Mouse (Mus musculus) heart, embryonic 16.5 days (tissue): ENCODE results near the gene Eif4g2. TPM values are rescaled to one million over a fixed set of nuclear protein-coding genes. Genes with fewer than 3 reads are reported as not detected.
A peak's percentile ranks its signal among the peaks of the same experiment; 100 is the strongest.

Experiments
- ATAC-seq: fragments of 200-750 bp; cut with Nextera tagmentation; replicated peaks from 2 replicates; pipeline ENCODE4 v1.8.0; 2017; ENCODE audit warnings: moderate number of reproducible peaks; ENCODE audit not compliant: insufficient read depth, low FRiP score; ENCODE audit errors: extremely low read depth
- H3K27ac ChIP-seq: fragments of 300-500 bp; sonication (generic); 2 replicates; pipeline ENCODE4 v1.5.1; 2014; ENCODE audit warnings: mild to moderate bottlenecking, low read length, control low read depth, moderate library complexity
- H3K27me3 ChIP-seq: fragments of 300-500 bp; sonication (generic); 2 replicates; pipeline ENCODE4 v1.6.1; 2014; ENCODE audit warnings: low read length, mixed read lengths; ENCODE audit not compliant: control insufficient read depth, insufficient read depth
- H3K36me3 ChIP-seq: fragments of 300-500 bp; sonication (generic); 2 replicates; pipeline ENCODE4 v1.6.1; 2014; ENCODE audit not compliant: control insufficient read depth, insufficient read depth
- H3K4me1 ChIP-seq: fragments of 300-500 bp; sonication (generic); 2 replicates; pipeline ENCODE4 v1.6.1; 2014; ENCODE audit warnings: low read length, mixed read lengths; ENCODE audit not compliant: control insufficient read depth, insufficient read depth
- H3K4me2 ChIP-seq: fragments of 300-500 bp; sonication (generic); 2 replicates; pipeline ENCODE4 v1.6.1; 2014; ENCODE audit warnings: low read depth, mild to moderate bottlenecking, control low read depth, low read length
- H3K4me3 ChIP-seq: fragments of 300-500 bp; sonication (generic); 2 replicates; pipeline ENCODE4 v1.5.1; 2014; ENCODE audit warnings: mild to moderate bottlenecking, control low read depth, low read length
- H3K9ac ChIP-seq: fragments of 300-500 bp; sonication (generic); 2 replicates; pipeline ENCODE4 v1.6.1; 2014; ENCODE audit warnings: low read length, control low read depth
- H3K9me3 ChIP-seq: fragments of 300-500 bp; sonication (generic); replicated peaks from 2 replicates; pipeline ENCODE4 v1.6.1; 2016; ENCODE audit warnings: low read length; ENCODE audit not compliant: control insufficient read depth
- WGBS: fragments of 180-500 bp; shearing (Covaris S2); extraction: QIAGEN DNeasy Blood & Tissue Kit; methylation state at CpG from one replicate; pipeline ENCODE4 v1.1.7; 2014; 5-methylcytosine and 5-hydroxymethylcytosine counted together
- polyA plus RNA-seq: library from polyadenylated mRNA; unstranded; fragments of >200 nt; fragmentation: Nextera tagmentation; extraction: Ambion mirVana; gene quantifications from 2 replicates; pipeline ENCODE4 v1.2.1, GENCODE M21; 2015

Gene Eif4g2
- polyA plus RNA-seq, 1 experiment from 2014 or later, result 627 TPM

DNA sequence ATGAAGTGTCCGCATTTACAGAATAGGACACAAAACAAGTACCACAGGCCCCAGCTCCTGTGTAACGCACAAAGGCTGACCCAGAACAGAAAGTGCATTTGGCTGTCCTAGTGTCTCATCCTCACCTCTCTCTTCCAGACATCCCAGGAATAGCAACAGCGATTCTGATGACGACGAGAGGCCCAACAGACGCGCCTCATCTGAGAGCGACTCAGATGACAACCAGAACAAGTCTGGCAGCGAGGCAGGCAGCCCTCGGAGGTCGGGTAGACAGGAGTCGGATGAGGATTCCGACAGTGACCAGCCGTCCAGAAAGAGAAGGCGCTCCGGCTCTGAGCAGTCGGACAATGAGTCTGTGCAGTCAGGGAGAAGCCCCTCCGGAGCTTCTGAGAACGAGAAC lies 27.6 kb downstream of the Eif4g2 start:
- H3K27me3 ChIP-seq, result no peaks in the 10 kb centered on the region
- H3K4me3 ChIP-seq, result no peak overlapping the region
- peaks cover 45% of the 10 kb centered on the region for H3K36me3 ChIP-seq
- no peak overlapping the region for H3K9ac ChIP-seq
- ATAC-seq, result peak; percentile 79; the same call in 1 of the 2 replicates
- H3K4me1 ChIP-seq, result peaks cover 19% of the 10 kb centered on the region
- WGBS, result 45% methylated on average over 19 of the region's 19 CpGs
- peak overlapping the region; percentile 68 for H3K27ac ChIP-seq
- no peaks in the 10 kb centered on the region for H3K9me3 ChIP-seq
- H3K4me2 ChIP-seq, result peak overlapping the region; percentile 29

- H3K9me3 ChIP-seq, result no peaks in the 10 kb centered on the region
- peaks cover 50% of the 10 kb centered on the region for H3K36me3 ChIP-seq
- ATAC-seq, result 0 out of 2 replicates have a peak, but pooled peaks have one; percentile 69
These were observed 33.0 kb downstream of the Eif4g2 start for GRCm38 (mm10) chr7:111049652-111050421.

DNA sequence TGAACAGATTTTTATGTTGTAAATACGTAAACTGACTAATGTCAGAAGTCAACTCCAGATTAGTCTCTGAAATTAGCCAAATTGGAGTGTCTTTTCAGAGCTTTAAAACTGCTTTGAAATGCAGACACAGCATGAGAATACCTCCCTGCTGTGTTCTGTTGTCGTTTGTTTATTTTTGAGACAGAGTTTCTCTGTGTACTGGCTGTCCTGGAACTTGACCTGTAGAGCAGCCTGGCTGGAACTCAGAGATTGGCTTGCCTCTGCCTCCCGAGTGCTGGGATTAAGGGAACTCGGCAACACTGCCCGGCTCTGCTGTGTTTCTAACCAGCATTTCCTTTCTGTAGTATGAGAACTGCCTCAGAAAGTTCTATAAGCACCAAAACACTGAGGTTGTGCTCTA lies 33.9 kb downstream of the Eif4g2 start:
- Histone ChIP-seq H3K4me3 (no peak overlapping the region), H3K9me3 (no peaks in the 10 kb centered on the region), H3K4me1 (no peaks in the 10 kb centered on the region), H3K27ac (no peak overlapping the region), H3K4me2 (no peak overlapping the region), H3K9ac (no peak overlapping the region), H3K27me3 (no peaks in the 10 kb centered on the region), H3K36me3 (peaks cover 51% of the 10 kb centered on the region)
- WGBS, result 85% methylated on average over 5 of the region's 5 CpGs
- no peak for ATAC-seq

More at GRCm38 (mm10) chr7:111049652-111050421, 33.0 kb downstream of the Eif4g2 start:
- Histone ChIP-seq H3K4me1 (peaks cover 7% of the 10 kb centered on the region), H3K9ac (no peak overlapping the region), H3K4me2 (no peak overlapping the region), H3K27ac (no peak overlapping the region), H3K4me3 (no peak overlapping the region), H3K27me3 (no peaks in the 10 kb centered on the region)
- WGBS, result 47% methylated on average over 6 of the region's 6 CpGs

DNA sequence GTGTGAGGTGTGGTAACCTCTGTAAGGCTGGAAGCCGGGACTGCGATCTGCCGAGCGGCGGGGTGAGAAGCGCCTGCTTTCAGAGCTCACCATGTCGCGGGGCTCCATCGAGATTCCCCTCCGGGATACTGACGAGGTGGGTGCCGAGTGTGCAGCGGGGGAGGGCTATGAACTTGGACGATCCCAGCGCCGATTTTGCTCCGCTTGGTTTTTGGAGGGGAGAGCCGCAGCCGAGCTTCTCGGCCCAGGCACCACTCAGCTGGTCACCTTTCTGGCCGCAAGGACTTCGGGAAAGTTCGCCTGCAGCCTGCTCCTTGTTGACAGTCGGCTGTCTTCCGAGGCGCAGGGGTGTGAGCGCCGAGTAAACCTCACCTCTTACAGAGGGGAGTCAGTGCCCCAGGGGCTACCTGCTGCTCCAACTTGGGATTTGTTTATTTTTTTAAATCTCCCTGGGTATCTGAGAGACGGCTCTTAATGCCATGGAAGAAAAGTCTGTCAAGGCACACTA lies 53.7 kb downstream of the Eif4g2 start:
- Histone ChIP-seq H3K27me3 (no peaks in the 10 kb centered on the region), H3K9ac (peak overlapping the region; percentile 90), H3K4me3 (peak overlapping the region; percentile 96), H3K4me1 (peaks cover 7% of the 10 kb centered on the region), H3K36me3 (peaks cover 6% of the 10 kb centered on the region), H3K9me3 (no peaks in the 10 kb centered on the region), H3K4me2 (peak overlapping the region; percentile 89), H3K27ac (peak overlapping the region; percentile 97)
- under 1% methylated on average over 29 of the region's 29 CpGs for WGBS
- peak; percentile 20 for ATAC-seq

GRCm38 (mm10) chr7:111028281-111029045 lies 54.4 kb downstream of the Eif4g2 start, which contains the start of gene Ctr9:
TSS of gene Ctr9 (plus strand) at chr7:111028951.
- Histone ChIP-seq H3K27ac (peak within 1 kb of the TSS; percentile 97), H3K9ac (peak within 1 kb of the TSS; percentile 90), H3K27me3 (no peaks in the 10 kb centered on the region), H3K4me3 (peak within 1 kb of the TSS; percentile 96), H3K4me2 (peak within 1 kb of the TSS; percentile 89), H3K4me1 (peaks cover 7% of the 10 kb centered on the region), H3K9me3 (no peaks in the 10 kb centered on the region), H3K36me3 (peaks cover 4% of the 10 kb centered on the region)
- peak; percentile 98 for ATAC-seq
- WGBS, result 7% methylated on average over 45 of the region's 45 CpGs

DNA sequence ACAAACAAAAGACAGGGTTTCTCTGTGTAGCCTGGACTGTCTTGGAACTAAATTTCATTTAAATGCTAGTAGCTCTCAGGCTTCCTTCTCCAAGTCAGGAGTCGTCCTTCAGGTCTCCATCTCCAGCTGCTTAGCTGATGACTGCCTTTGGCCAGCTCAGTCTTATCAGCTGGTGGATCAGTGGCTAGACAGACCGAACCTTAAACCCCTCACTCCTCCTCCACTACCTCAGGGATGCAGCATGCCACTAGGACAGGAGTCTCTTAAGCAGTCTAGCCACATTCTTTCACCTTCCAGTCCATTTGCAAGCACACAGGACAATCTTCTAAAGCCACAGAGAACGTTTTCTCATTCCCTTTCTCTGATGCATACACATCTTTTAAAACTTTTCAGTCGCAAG lies 57.9 kb downstream of the Eif4g2 start:
- Histone ChIP-seq H3K27me3 (no peaks in the 10 kb centered on the region), H3K9ac (no peak overlapping the region), H3K4me1 (peaks cover 7% of the 10 kb centered on the region), H3K27ac (no peak overlapping the region), H3K4me2 (no peak overlapping the region), H3K36me3 (no peaks in the 10 kb centered on the region), H3K4me3 (no peak overlapping the region), H3K9me3 (no peaks in the 10 kb centered on the region)
- no peak for ATAC-seq
- WGBS, result 51% methylated on average over 4 of the region's 4 CpGs

DNA sequence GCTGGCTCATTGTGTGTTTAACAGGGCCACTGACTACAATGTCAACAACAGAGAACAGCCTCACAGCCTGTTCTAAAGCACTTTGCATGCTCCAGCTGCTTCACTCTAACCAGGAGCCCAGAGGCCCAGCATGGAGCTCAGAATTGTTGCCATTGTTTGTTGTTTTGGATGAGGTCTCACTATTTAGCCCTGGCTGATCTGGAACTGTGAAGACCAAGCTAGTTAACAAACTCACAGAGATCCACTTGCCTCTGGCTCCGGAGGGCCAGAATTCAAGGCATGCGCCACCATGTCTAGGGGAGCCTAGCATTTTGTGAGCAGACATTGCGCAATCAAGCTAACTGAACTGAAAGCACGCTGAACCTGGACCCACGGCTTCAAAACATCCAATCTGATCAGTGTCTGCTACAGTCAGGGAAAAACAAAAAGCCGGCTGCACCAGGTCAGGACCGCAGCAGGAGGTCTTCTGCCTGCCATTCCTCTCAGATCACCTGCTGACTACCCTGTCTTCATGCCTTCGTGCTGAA lies 58.7 kb downstream of the Eif4g2 start:
- Histone ChIP-seq H3K9ac (no peak overlapping the region), H3K4me1 (peaks cover 2% of the 10 kb centered on the region), H3K27me3 (no peaks in the 10 kb centered on the region), H3K27ac (no peak overlapping the region), H3K4me2 (no peak overlapping the region; the same call in 1 of the 2 replicates), H3K36me3 (no peaks in the 10 kb centered on the region), H3K4me3 (no peak overlapping the region), H3K9me3 (no peaks in the 10 kb centered on the region)
- no peak for ATAC-seq
- 40% methylated on average over 8 of the region's 8 CpGs for WGBS

- Histone ChIP-seq H3K9me3 (no peaks in the 10 kb centered on the region), H3K36me3 (no peaks in the 10 kb centered on the region), H3K4me3 (no peak overlapping the region), H3K4me1 (peaks cover 2% of the 10 kb centered on the region), H3K9ac (no peak overlapping the region), H3K27ac (no peak overlapping the region), H3K4me2 (no peak overlapping the region), H3K27me3 (no peaks in the 10 kb centered on the region)
- ATAC-seq, result no peak
- 56% methylated on average over 4 of the region's 4 CpGs for WGBS
These were observed 62.0 kb downstream of the Eif4g2 start for GRCm38 (mm10) chr7:111020814-111021213.
